Mouse (Mus musculus) cerebellum, adult (tissue): ENCODE measurements around the gene Ppp1r15b.

Experiments
- ATAC-seq: cut with Nextera tagmentation; 2 replicates; pipeline ENCODE4 v1.9.2; 2017; ENCODE audit warnings: mild to moderate bottlenecking, moderate library complexity, mixed read lengths; ENCODE audit not compliant: insufficient number of reproducible peaks, low FRiP score, low TSS enrichment

The Ppp1r15b gene

DNA sequence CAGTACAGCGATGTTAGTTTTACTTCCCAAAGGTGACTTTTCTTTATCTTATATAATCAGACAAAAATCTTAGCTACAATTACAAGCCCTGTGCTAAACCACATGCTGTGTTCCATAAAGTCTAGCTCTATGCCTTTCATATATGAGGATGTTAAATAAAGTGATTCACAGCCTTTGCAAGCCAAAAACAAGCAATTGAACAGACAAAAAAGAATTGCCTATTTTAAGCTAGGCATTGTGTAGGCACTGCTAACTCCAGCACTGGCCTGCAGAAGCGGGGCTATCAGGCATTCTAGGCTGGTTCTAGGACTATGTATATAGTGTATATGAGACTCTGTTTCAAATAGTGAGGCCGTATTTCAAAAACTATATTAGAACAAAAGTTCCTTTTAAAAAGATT, 21.3 kb downstream of the Ppp1r15b start:
- ATAC-seq: no peak

DNA sequence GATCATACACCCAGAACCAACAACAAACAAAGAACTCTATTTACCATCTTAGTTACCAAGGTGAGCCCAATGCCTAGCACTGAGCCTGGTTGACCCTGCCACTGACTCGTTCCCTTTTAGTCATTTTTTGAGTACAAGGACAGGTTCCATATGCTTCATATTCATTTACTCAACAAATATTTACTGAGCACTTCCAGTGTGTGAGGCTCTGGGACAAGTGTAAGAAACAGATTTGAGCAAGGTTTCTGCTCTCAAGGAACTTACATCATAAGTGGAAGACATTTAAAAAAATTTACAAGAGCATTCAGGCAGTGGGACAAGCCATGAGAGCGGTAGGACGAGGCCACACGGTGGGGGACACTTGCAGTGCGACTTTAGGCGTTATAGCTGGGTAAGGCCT, 24.3 kb downstream of the Ppp1r15b start:
- ATAC-seq: no peak

DNA sequence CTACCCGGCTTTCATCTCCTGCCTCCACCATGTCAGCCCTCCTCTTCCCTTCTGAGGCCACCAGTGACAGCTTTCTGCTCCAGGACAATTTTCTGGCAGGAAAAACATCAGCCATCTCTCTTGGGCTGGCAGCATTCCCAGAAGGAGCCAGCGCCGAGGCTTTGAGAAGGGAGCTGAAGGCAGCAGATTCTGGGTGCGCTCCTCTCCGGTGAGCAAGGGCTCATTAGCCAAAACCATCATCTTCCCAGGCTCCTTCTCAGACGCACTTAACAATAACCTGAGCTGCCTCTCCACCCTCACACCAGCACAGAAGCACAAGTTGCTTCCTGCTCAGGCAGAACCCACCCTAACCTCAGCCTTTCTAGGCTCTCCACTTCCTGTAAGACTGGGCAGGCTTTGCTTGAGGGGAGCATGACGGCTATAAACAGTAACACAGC, 28.2 kb downstream of the Ppp1r15b start:
- ATAC-seq: no peak

DNA sequence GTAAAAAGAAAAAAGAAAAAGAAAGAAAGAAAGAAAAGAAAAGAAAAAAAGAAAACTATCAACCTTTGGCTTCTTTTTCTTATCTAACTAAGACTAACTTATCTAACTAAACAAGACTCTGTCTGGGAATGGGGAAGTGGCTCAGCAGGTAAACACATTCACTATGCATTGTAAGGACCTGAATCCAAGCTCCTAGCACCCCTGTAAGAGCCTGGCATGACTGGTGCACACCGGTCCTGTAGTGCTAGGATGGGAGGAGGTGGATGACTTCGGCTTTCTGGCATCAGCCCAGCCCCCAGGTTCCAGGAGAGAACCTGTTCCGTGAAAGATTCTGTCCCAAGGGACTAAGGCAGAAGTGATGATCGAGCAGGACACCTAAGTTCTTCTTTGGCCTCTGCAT, 30.6 kb downstream of the Ppp1r15b start:
- ATAC-seq: no peak

DNA sequence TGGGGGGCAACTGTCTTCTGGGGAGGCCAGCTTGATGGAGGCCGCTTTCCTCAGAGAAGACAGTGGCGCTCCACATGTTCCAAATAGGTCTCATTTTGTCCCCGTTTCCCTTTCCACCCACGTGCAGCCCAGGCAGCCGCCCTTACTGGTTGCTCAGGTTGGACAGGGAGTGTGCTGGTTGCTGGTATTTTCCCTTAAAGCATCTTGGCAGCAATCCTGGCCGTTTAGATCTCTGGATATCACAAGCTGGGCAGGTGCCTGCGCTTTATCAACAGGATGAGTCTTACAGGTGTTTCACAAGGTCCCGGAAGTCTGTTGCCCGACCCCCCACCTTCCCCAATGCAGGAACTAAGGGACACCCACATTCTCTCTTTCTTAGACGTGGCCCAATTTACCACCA, 31.1 kb downstream of the Ppp1r15b start:
- ATAC-seq: no peak

DNA sequence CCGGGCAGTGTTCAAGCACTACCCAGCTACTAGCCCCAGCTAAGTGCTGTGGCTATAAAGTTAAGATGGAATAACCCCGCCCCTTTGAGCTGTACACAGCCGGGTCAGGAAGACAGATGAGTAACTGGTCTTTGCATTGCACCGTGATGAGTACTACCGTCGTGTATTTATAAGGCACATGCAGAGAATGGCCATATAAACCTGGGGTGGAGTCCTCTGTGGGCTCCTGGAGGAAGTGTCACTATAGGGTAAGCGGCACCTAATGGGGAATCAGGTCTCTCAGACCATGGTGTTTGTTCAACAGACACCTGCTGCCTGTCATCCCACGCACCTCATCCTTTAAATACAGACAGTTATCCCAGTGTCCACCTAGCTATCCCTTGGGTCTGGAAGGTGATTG, 32.0 kb downstream of the Ppp1r15b start:
- ATAC-seq: no peak

DNA sequence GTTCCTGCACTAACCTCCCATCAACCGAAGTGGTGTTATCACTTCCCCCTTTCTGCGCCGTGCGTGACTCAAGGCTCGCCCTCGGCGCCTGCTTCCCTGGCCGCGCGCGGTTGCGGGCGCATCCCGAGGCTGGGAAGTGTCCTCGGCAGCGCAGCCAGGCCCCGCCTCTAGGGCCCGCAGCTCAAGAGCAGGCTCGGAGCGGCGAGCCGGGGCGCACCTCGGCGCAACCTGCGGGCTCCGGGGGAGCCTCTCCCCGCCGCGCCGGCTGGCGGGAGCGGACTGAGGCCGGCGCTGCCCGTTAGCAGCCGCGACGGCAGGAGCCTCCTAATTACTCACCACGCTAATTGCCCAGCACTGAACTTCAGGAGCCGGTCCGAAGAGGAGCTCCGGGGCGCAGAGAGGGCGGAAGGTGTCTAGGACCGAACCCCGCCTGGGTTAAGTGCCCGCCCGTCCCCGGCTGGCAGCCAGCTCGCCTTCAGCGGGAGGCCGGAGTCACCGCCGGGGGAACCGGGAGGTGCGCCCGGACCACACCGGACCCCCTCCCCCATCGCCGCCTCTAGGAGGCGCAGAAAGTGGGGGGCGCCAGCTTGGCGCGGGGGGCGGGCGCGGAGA, 33.0 kb downstream of the Ppp1r15b start, which contains the start of gene Plekha6:
Plekha6 (plus strand) TSS at position 391 of the 612 bp plus-strand sequence.
- ATAC-seq: no peak

DNA sequence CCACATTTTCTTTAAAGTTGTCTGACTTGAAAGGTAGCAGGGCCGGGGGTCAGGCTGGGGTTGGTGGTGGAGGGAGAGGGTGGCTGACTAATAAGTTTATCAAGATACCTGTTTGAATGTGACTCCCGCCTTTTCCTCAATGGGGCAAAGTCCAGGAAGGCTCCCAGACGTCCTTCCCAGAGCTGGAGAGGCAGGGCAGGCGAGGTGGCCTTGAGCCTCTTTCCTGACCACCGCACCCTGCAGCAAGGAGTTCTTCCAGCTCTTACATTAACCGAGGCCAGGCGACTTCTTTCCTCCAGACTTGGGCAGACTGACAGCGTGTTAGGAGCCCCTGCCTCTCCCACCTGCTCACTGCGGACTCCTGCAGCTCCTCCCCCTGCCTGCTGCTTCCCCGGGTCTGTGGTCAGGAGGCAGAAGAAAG, 33.7 kb downstream of the Ppp1r15b start:
- no peak for ATAC-seq

DNA sequence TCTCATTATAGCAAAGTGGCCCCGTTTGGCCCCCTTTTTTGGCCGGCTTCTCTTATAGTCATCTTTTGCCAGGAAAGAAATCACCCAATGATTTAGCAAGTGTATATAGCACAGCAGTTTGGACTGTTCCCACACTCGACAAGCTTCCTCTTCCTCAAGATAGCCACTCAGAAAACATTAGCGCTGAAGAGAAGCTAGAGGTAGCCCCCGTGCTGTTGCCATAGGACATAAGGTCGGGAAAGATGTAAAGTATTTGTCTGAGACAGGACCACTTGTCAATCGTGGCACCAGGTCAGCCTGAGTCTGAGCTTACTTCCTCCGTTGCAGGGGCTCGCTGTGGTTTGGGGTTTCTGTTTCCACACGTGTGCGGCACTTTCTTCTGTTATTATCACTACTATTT, 34.2 kb downstream of the Ppp1r15b start:
- no peak for ATAC-seq

DNA sequence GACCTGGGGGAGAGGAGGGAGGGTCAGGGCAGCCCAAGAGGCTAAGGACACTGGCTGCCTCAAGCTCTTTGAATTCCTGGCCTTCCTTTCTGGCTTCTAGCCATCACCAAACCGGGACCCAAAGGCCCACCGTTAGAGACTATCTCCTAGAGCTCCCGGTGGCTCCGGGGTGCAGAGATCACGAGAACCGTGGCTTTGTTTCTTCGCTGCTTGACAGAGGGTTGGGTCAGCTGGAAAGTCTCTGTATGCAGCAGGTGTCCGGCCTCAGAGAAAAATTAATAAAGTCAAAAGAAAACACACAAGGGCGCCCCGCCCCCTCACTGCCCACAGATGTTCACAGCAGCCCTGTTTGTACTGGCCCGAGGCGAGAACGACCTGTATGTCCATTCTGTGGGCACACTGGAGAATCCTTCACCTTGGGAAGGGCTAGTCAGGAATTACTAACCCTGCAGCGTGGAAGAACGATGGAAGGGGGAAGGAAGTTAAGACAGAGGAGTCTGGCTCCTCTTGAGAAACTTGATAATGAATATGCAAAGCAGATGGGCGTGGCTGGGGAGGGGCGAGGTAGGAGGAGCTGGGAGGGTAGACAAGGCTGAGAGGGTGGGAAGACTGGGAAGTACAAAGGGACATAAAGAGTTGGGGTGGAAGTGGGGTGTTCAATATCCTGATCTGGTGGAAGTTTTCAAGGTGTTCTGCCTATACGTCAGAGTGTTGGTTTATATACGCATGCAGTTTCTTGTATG, 37.5 kb downstream of the Ppp1r15b start:
- no peak for ATAC-seq

DNA sequence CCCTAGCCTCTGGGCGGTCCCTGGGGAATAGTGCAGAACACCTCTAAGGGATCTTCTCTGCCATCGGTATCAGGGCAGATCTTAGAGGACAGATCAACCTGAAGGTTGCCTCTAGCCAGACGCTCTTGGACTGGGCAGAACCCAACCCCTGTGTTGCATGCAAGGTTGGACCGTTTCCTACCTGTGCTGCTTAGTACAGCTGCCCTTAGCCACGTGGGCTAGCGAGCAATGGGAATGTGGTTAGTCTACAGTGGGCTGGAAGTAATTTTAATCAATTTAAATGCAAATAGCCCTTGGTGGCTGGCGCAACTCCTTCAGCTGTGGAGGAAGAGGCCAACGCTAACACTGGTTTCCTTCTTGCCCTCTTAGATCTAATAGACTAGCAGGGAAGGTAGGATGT, 39.3 kb downstream of the Ppp1r15b start:
- ATAC-seq: no peak

DNA sequence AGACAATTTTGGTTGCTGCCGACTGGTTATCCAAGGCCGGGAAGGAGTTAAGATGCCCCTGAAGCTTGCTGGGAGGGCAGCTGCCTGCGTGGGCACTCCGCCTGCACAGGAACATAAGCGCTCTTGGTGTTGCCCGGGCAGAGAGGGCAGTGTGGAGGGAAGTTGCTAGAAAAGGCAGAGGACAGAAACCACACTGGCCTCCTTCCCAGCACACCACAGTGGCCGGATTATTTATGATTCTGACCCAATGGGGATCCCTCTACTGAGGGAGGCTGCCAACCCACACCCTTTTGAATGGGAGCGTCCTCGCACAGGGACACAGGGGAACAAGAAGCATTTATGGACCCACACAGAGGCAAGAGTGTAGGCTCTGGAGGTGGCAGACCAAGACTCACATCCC, 40.4 kb downstream of the Ppp1r15b start:
- 0 out of 2 replicates have a peak, but pooled peaks have one; percentile 13 for ATAC-seq

DNA sequence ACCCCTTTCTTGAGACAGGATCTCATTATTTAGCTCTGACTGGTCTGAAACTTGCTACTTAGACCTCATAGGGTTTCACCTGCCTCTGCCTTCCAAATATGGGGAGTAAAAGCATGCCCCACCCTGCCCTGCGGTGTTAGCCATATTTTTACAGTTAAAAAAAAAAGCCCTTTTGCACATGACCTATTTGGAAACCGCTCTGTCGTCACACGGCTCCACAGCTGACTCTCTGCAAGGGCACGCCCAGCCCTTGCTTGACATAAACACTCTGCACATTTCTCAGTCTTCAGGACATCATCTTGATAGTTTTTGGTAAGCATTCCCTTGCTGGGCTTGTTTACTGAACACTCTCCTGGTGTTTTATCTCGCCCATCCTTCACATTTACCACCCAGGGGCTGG, 44.2 kb downstream of the Ppp1r15b start:
- ATAC-seq: no peak

DNA sequence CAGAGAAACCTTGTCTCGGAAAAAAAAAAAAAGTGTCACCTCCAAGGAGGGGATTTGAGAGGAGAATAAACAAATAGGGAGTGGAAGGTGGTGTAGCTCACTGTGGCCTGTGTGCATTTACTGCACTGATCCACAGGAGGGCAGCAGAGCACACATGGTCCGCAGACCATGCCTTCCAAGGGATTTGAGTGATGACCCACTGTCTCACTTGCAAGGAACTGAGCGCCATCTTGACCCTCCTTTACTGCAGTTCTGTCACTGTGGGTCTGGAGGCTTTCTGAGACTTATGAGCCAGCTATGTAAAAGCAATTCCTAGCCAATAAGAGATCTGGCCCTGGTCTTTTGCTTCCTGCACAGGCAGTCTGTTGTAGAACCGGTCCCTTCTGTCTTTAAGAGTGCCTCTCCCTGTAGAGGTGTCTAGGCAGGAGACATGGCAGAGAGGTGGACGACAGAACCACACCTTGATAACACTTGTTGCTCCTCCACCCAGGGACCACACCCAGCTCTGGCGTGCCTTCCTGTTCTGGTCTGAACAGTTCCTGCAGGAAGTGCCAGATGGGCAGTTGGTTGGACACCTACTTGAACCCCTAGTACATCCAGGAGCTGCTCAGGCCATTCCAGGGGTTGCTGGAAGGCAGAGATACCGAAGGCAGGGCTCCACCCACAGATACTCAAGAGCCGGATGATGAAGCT, 46.7 kb downstream of the Ppp1r15b start:
- no peak for ATAC-seq

DNA sequence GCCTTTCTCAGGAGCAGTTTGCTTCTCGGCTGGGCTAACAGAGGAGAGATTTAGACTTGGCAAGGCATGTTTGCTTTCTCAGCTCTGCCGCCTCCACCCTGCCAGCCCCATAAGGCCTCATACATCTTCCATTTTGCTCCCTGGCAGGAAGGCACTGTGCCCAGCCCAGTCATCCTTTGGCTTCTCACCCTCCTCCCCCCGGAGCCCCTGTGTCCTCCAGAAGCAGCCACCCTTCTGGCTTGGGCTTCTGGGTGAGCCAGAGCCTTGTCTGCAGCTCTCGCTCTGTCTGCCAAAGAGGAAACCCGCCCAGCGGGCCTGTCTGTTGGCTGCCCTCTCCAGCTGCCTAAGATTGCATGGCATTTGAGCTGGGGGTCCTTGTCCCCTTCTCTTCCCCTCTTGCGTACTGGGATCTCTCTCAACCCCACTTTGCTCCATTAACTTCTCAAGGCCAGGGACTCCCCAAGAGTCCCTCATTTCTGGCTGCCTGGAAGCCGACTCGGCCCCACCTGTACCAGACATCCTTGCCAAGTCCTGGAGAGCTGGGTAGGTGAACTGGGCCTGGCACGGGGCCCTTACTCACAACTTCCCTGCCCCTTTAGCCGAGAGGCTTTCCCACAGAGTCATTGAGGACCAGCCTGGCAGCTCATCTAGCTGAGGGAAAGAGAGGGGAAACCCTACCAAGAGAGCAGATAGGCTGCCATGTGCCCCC, 47.9 kb downstream of the Ppp1r15b start:
- ATAC-seq: peak; percentile 29

DNA sequence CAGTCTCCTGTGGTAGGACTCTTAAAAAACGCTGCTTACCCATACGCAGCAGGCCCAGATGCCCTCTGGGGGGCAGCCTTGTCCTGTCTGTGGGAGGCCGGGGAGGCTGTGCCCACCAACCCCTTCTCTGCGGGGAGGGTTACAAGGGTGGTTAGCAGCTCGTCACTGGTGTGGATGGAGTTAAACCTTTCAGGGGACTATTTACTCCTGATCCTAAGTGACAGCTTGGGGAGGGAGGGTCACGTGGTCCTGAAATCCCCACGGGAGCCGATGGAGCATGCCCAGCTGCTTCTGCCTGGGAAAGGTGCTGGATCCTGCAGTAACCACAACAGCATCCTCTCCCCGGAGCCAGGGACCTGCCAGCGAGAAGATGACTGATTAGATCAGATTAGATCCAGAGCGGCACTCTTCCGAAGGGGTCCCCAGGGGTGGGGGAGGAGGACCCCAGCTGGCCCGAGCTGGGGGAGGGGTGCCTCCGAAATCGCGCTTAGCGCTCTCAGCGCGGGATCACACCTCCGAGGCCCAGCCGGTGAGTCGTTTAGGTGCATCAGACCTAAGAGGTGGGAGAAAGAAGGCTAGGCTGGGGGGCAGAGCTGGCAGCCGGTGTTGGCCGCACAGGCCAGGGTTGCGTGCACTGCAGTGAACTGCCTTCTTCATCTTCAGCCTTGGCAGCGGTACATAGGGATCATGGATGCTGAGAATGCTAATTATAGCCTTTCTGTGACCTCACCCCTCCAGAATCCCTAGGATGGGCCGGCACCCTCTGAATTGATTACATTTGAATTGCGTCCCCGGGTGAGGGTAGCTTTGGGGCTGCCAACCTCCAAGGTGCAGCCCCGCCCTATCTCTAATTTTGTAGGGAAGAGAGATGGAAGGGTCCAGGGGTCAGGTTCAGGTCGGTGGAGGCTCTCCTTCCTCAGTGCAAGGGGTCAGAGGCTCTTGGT, 50.4 kb downstream of the Ppp1r15b start:
- ATAC-seq: peak; percentile 56

DNA sequence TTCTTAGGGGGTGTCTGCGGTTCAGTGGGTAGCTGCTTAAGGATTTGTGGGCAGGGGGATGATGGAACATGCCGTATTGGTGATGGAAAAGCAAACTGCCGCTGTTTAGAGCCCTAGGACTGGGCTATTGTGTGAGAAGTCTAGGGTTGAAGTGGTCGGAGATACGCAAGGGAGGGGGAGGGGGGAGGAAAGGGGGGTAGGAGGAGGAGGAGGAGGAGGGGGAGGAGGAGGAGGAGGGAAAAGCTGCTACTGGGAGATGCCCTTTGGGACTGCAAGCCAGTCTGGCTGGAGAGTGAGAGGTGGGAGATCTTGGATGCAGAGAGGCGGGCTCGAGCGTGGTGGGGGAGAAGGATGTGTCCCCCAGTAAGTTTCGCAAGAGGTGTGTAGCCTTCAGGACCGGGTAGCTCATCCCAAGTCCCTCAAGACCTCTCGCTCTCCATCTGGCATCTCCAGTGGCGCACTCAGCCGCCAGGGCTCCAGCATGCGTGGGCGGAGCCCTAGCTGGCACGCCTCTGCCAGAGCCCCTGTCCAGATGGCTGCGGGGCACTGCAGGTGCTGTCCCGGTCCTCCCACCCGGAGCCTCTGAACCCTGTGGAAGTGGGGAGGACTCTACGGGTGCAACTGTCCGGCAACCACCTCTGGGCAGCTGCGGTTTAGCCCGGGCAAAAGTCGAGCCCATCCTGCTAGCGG, 51.2 kb downstream of the Ppp1r15b start:
- ATAC-seq: peak; percentile 10; the same call in 1 of the 2 replicates

DNA sequence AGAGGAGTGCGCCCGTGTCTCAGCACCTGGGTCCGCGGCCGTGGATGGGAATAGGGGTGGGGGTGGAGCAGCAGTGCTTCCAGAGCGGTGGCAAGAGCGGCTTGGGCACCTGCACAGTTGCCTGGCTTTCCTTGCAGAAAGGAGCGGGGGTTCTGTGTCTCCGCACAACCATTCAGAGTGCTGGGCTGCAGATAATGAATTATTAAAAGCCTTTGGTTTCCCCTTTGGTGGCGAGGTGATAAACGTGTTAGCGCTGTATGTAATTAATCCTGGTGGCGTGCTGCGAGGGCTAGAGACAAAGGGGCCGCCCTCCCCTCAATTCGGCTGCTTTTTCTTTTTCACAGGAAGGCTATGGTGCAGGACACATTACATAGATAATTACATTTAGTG, 51.8 kb downstream of the Ppp1r15b start:
- ATAC-seq: no peak
